Comparison of ENCODE assay signal across 8 mouse cellular contexts in genomic region chr4:129555862-129556531, GRCm38 (mm10). TPM values are rescaled to one million over a fixed set of nuclear protein-coding genes. Genes with fewer than 3 reads are reported as not detected.
A peak's percentile ranks its signal among the peaks of the same experiment; 100 is the strongest.
DNase-seq lines count a peak whose midpoint lies in the region; ATAC-seq lines count a peak whose summit lies in the region.

No protein-coding gene starts in this region.

- ATAC-seq in lung, embryonic 16.5 days (ENCODE audit: low read depth) = peak; percentile 70
- peak; percentile 52 for ATAC-seq in forebrain, embryonic 12.5 days (ENCODE audit: low FRiP score)
- ATAC-seq in monocyte, adult 5-6 weeks (replicated peaks; ENCODE audit: insufficient number of reproducible peaks, low FRiP score, low TSS enrichment, poor library complexity, severe bottlenecking) = peak; percentile 16

- under 1% methylated on average over 24 of the region's 24 CpGs for WGBS in lung, embryonic 16.5 days
- WGBS in forebrain, embryonic 12.5 days = under 1% methylated on average over 24 of the region's 24 CpGs

- H3K4me2 ChIP-seq in lung, embryonic 16.5 days (ENCODE audit: low read depth, low read length) = peak overlapping the region; percentile 97
- peak overlapping the region; percentile 77 for H3K4me2 ChIP-seq in forebrain, embryonic 12.5 days

- H3K4me3 ChIP-seq in lung, embryonic 16.5 days (ENCODE audit: low read length) = peak overlapping the region; percentile 64
- H3K4me3 ChIP-seq in forebrain, embryonic 12.5 days (replicated peaks) = peak overlapping the region; percentile 48

- peaks cover 2% of the 10 kb centered on the region; the same call in 1 of the 2 replicates for H3K27me3 ChIP-seq in lung, embryonic 16.5 days (ENCODE audit: control insufficient read depth, insufficient read depth, low read depth, low read length)
- peaks cover 12% of the 10 kb centered on the region; the same call in 1 of the 2 replicates for H3K27me3 ChIP-seq in forebrain, embryonic 12.5 days

- no peaks in the 10 kb centered on the region for H3K36me3 ChIP-seq in lung, embryonic 16.5 days (ENCODE audit: control insufficient read depth, insufficient read depth, low read length)
- H3K36me3 ChIP-seq in forebrain, embryonic 12.5 days (replicated peaks) = no peaks in the 10 kb centered on the region

- peak overlapping the region; percentile 63 for H3K27ac ChIP-seq in lung, embryonic 16.5 days (ENCODE audit: low read length)
- peak overlapping the region; percentile 56; the same call in 1 of the 2 replicates for H3K27ac ChIP-seq in forebrain, embryonic 12.5 days

- peak overlapping the region; percentile 76 for H3K9ac ChIP-seq in lung, embryonic 16.5 days (ENCODE audit: low read length)
- H3K9ac ChIP-seq in forebrain, embryonic 12.5 days = peak overlapping the region; percentile 52

- H3K4me1 ChIP-seq in lung, embryonic 16.5 days (replicated peaks; ENCODE audit: control insufficient read depth, insufficient read depth, low read length) = peaks cover 14% of the 10 kb centered on the region
- H3K4me1 ChIP-seq in forebrain, embryonic 12.5 days = peaks cover 14% of the 10 kb centered on the region

- peak; percentile 11 for DNase-seq in adrenal gland, postnatal 25 days
- no peak for DNase-seq in adrenal gland, adult 8-10 months
- DNase-seq in lung, postnatal 10 days = no peak
- peak; percentile 34 to 53 for DNase-seq in layer of hippocampus, postnatal 10 days (ENCODE audit: low spot score in 2 of 2)
- DNase-seq in urinary bladder, adult 2 months (ENCODE audit: low spot score) = no peak

- no peaks in the 10 kb centered on the region for H3K9me3 ChIP-seq in lung, embryonic 16.5 days (ENCODE audit: control insufficient read depth, low read length)
- H3K9me3 ChIP-seq in forebrain, embryonic 12.5 days = no peaks in the 10 kb centered on the region

RNA-seq across cellular contexts. Expression of gene Hdac1, which starts 13.5 kb away (rescaled TPM):
- 48.0 and 54.5 TPM in 2 replicates for total RNA-seq in adrenal gland, postnatal 25 days (2021)
- 10 to 100 TPM; 41.0 to 84.1 (median 61.0) TPM for total RNA-seq in adrenal gland, adult 8-10 months (2022)
- 243 and 247 TPM in 2 replicates for polyA plus RNA-seq in lung, embryonic 16.5 days (2015; fragmentation: Nextera tagmentation; extraction: Ambion mirVana)
- polyA plus RNA-seq in forebrain, embryonic 12.5 days (2016; fragmentation: Nextera tagmentation; extraction: Ambion mirVana) = 207 and 221 TPM in 2 replicates
- 10 to 100 TPM; 40.5 to 40.9 TPM for total RNA-seq in layer of hippocampus, postnatal 10 days (2021)
- total RNA-seq in monocyte, adult 5-6 weeks (2017) = 62.9 to 100 TPM (median 82.2 TPM) in 3 replicates
- polyA plus RNA-seq in urinary bladder, adult 2 months (2012; rRNA removed) = 101 and 112 TPM in 2 replicates

RNA-seq across cellular contexts. Expression of gene Lck, which starts 17.4 kb away (rescaled TPM):
- 3.7 and 4.3 TPM in 2 replicates for total RNA-seq in adrenal gland, postnatal 25 days (2021)
- total RNA-seq in adrenal gland, adult 8-10 months (2022) = 1 to 10 TPM; 1.9 to 3.5 (median 2.6) TPM
- polyA plus RNA-seq in lung, embryonic 16.5 days (2015; fragmentation: Nextera tagmentation; extraction: Ambion mirVana) = 10.7 and 26.5 TPM in 2 replicates
- 9.0 and 9.3 TPM in 2 replicates for polyA plus RNA-seq in forebrain, embryonic 12.5 days (2016; fragmentation: Nextera tagmentation; extraction: Ambion mirVana)
- total RNA-seq in layer of hippocampus, postnatal 10 days (2021) = 1 to 10 TPM; 9.1 to 9.3 TPM
- 122 to 412 TPM (median 167 TPM) in 3 replicates for total RNA-seq in monocyte, adult 5-6 weeks (2017)
- polyA plus RNA-seq in urinary bladder, adult 2 months (2012; rRNA removed) = 2.9 and 3.7 TPM in 2 replicates

RNA-seq across cellular contexts. Expression of gene Fam167b, which starts 22.4 kb away (rescaled TPM):
- total RNA-seq in adrenal gland, postnatal 25 days (2021) = 33.5 and 35.2 TPM in 2 replicates
- total RNA-seq in adrenal gland, adult 8-10 months (2022) = 10 to 100 TPM; 25.5 to 43.5 (median 29.0) TPM
- polyA plus RNA-seq in lung, embryonic 16.5 days (2015; fragmentation: Nextera tagmentation; extraction: Ambion mirVana) = 5.3 and 6.3 TPM in 2 replicates
- polyA plus RNA-seq in forebrain, embryonic 12.5 days (2016; fragmentation: Nextera tagmentation; extraction: Ambion mirVana) = 0.37 and 0.92 TPM in 2 replicates
- total RNA-seq in layer of hippocampus, postnatal 10 days (2021) = not detected
- not detected in 3 replicates for total RNA-seq in monocyte, adult 5-6 weeks (2017)
- polyA plus RNA-seq in urinary bladder, adult 2 months (2012; rRNA removed) = 4.0 and 4.7 TPM in 2 replicates

RNA-seq across cellular contexts. Expression of gene Marcksl1, which starts 42.6 kb away (rescaled TPM):
- 61.0 and 68.3 TPM in 2 replicates for total RNA-seq in adrenal gland, postnatal 25 days (2021)
- total RNA-seq in adrenal gland, adult 8-10 months (2022) = 10 to 100 TPM; 36.0 to 48.0 (median 43.9) TPM
- polyA plus RNA-seq in lung, embryonic 16.5 days (2015; fragmentation: Nextera tagmentation; extraction: Ambion mirVana) = 506 and 544 TPM in 2 replicates
- polyA plus RNA-seq in forebrain, embryonic 12.5 days (2016; fragmentation: Nextera tagmentation; extraction: Ambion mirVana) = 1,836 and 1,849 TPM in 2 replicates
- total RNA-seq in layer of hippocampus, postnatal 10 days (2021) = 100 to 1,000 TPM; 713 to 734 TPM
- 11.7 to 14.4 TPM (median 14.4 TPM) in 3 replicates for total RNA-seq in monocyte, adult 5-6 weeks (2017)
- polyA plus RNA-seq in urinary bladder, adult 2 months (2012; rRNA removed) = 151 and 161 TPM in 2 replicates

RNA-seq across cellular contexts. Expression of gene Eif3i, which starts 44.5 kb away (rescaled TPM):
- total RNA-seq in adrenal gland, postnatal 25 days (2021) = 167 and 171 TPM in 2 replicates
- 100 to 1,000 TPM; 174 to 190 (median 182) TPM for total RNA-seq in adrenal gland, adult 8-10 months (2022)
- polyA plus RNA-seq in lung, embryonic 16.5 days (2015; fragmentation: Nextera tagmentation; extraction: Ambion mirVana) = 229 and 231 TPM in 2 replicates
- polyA plus RNA-seq in forebrain, embryonic 12.5 days (2016; fragmentation: Nextera tagmentation; extraction: Ambion mirVana) = 204 and 212 TPM in 2 replicates
- total RNA-seq in layer of hippocampus, postnatal 10 days (2021) = 100 to 1,000 TPM; 136 to 140 TPM
- total RNA-seq in monocyte, adult 5-6 weeks (2017) = 109 to 129 TPM (median 125 TPM) in 3 replicates
- polyA plus RNA-seq in urinary bladder, adult 2 months (2012; rRNA removed) = 246 and 264 TPM in 2 replicates

Comparison
In these comparisons a context has a peak if more than half of its experiments do, and no peak if none do; other contexts are left out.
1. DNase-seq: peak in adrenal gland, postnatal 25 days (single experiment) and layer of hippocampus, postnatal 10 days (2 of 2); none in adrenal gland, adult 8-10 months (single experiment), lung, postnatal 10 days (single experiment) and urinary bladder, adult 2 months (single experiment).
2. ATAC-seq: peak in every context shown above with its lines; median percentile 70 in lung, embryonic 16.5 days; 52 in forebrain, embryonic 12.5 days; 16 in monocyte, adult 5-6 weeks.
3. RNA of gene Lck, which starts 17.4 kb away (total RNA-seq): 122 to 412 TPM in monocyte, adult 5-6 weeks; 9.1 to 9.3 TPM in layer of hippocampus, postnatal 10 days, 3.7 to 4.3 TPM in adrenal gland, postnatal 25 days and 1.9 to 3.5 TPM in adrenal gland, adult 8-10 months; every median in the first group is over 10 times any median in the second.
4. RNA of gene Fam167b, which starts 22.4 kb away (total RNA-seq): 33.5 to 35.2 TPM in adrenal gland, postnatal 25 days and 25.5 to 43.5 TPM in adrenal gland, adult 8-10 months; not detected in layer of hippocampus, postnatal 10 days and not detected in monocyte, adult 5-6 weeks; every median in the first group is over 10 times any median in the second.